Mouse (Mus musculus) limb, embryonic 11.5 days (tissue): ENCODE measurements around the gene Gm49318. TPM values are rescaled to one million over a fixed set of nuclear protein-coding genes. Genes with fewer than 3 reads are reported as not detected.

ENCODE experiments used
- ATAC-seq: fragments of 200-750 bp; cut with Nextera tagmentation; 2 replicates; pipeline ENCODE4 v1.8.0; 2017; ENCODE audit warnings: low read depth; ENCODE audit not compliant: insufficient number of reproducible peaks, low FRiP score, low TSS enrichment
- DNase-seq: peaks from one replicate; pipeline ENCODE4 v3.0.0-alpha.2; 2015; ENCODE audit warnings: low spot score
- H3K27ac ChIP-seq: fragments of 300-500 bp; sonication (generic); replicated peaks from 2 replicates; pipeline ENCODE4 v1.5.1; 2014; ENCODE audit warnings: low read depth, mild to moderate bottlenecking, low read length
- H3K27me3 ChIP-seq: fragments of 300-500 bp; sonication (generic); 2 replicates; pipeline ENCODE4 v1.6.1; 2014; ENCODE audit warnings: mild to moderate bottlenecking, low read length, mixed read lengths; ENCODE audit not compliant: control insufficient read depth, insufficient read depth
- H3K36me3 ChIP-seq: fragments of 300-500 bp; sonication (generic); 2 replicates; pipeline ENCODE4 v1.6.1; 2014; ENCODE audit warnings: mild to moderate bottlenecking, low read length, moderate library complexity, mixed read lengths; ENCODE audit not compliant: control insufficient read depth, insufficient read depth
- H3K4me1 ChIP-seq: fragments of 300-500 bp; sonication (generic); 2 replicates; pipeline ENCODE4 v1.6.1; 2014; ENCODE audit warnings: low read length, mixed read lengths; ENCODE audit not compliant: control insufficient read depth, insufficient read depth
- H3K4me2 ChIP-seq: fragments of 300-500 bp; sonication (generic); 2 replicates; pipeline ENCODE4 v1.6.1; 2014; ENCODE audit warnings: low read depth, mild to moderate bottlenecking, moderate library complexity; ENCODE audit not compliant: severe bottlenecking
- H3K4me3 ChIP-seq: fragments of 300-500 bp; sonication (generic); 2 replicates; pipeline ENCODE4 v1.5.1; 2014; ENCODE audit warnings: low read depth, low read length
- H3K9ac ChIP-seq: fragments of 300-500 bp; sonication (generic); 2 replicates; pipeline ENCODE4 v1.6.1; 2014; ENCODE audit warnings: mild to moderate bottlenecking, low read length
- H3K9me3 ChIP-seq: fragments of 300-500 bp; sonication (generic); 2 replicates; pipeline ENCODE4 v1.6.1; 2016; ENCODE audit warnings: low read length; ENCODE audit not compliant: control insufficient read depth
- WGBS: fragments of 180-500 bp; shearing (Covaris S2); extraction: QIAGEN DNeasy Blood & Tissue Kit; methylation state at CpG from one replicate; pipeline ENCODE4 v1.1.7; 2014; 5-methylcytosine and 5-hydroxymethylcytosine counted together
- polyA plus RNA-seq: library from polyadenylated mRNA; unstranded; fragments of >200 nt; fragmentation: Nextera tagmentation; extraction: Ambion mirVana; gene quantifications from 2 replicates; pipeline ENCODE4 v1.2.1, GENCODE M21; 2014

Gm49318 gene
- polyA plus RNA-seq, 1 experiment from 2014 or later, result not detected

- no peaks in the 10 kb centered on the region for H3K36me3 ChIP-seq
- H3K9me3 ChIP-seq, result no peaks in the 10 kb centered on the region
- no peak overlapping the region for H3K27ac ChIP-seq
- no peak overlapping the region for H3K4me3 ChIP-seq
- H3K27me3 ChIP-seq, result peaks cover 32% of the 10 kb centered on the region
- H3K4me1 ChIP-seq, result 0 out of 2 replicates have a peak, but pooled peaks cover 3% of the 10 kb centered on the region
- WGBS, result 3% methylated on average over 18 of the region's 18 CpGs
- ATAC-seq, result no peak
- no peak overlapping the region for H3K9ac ChIP-seq
- no peak overlapping the region; the same call in 1 of the 2 replicates for H3K4me2 ChIP-seq
- peak; percentile 29 for DNase-seq
These were observed 28.9 kb upstream of the Gm49318 start for GRCm38 (mm10) chr9:22099922-22100321.

GRCm38 (mm10) chr9:22098993-22099696, 28.1 kb upstream of the Gm49318 start, which contains the start of gene Cnn1:
Cnn1 (plus strand) TSS chr9:22099216.
- H3K27ac ChIP-seq, result no peak within 1 kb of the TSS
- ATAC-seq (no peak), DNase-seq (peak; percentile 21)
- no peak within 1 kb of the TSS for H3K4me3 ChIP-seq
- H3K9me3 ChIP-seq, result no peaks in the 10 kb centered on the region
- H3K4me2 ChIP-seq, result no peak within 1 kb of the TSS; the same call in 1 of the 2 replicates
- WGBS, result 10% methylated on average over 14 of the region's 14 CpGs
- H3K9ac ChIP-seq, result no peak within 1 kb of the TSS
- H3K4me1 ChIP-seq, result 0 out of 2 replicates have a peak, but pooled peaks cover 3% of the 10 kb centered on the region
- no peaks in the 10 kb centered on the region for H3K36me3 ChIP-seq
- H3K27me3 ChIP-seq, result peaks cover 32% of the 10 kb centered on the region

GRCm38 (mm10) chr9:22095854-22096307, 24.8 kb upstream of the Gm49318 start:
- 0 out of 2 replicates have a peak, but pooled peaks cover 3% of the 10 kb centered on the region for H3K4me1 ChIP-seq
- no peaks in the 10 kb centered on the region for H3K9me3 ChIP-seq
- 3% methylated on average over 24 of the region's 24 CpGs for WGBS
- H3K27ac ChIP-seq, result no peak overlapping the region
- no peaks in the 10 kb centered on the region for H3K36me3 ChIP-seq
- peak overlapping the region; percentile 59 for H3K4me2 ChIP-seq
- H3K27me3 ChIP-seq, result peaks cover 27% of the 10 kb centered on the region
- peak overlapping the region; percentile 28 for H3K4me3 ChIP-seq
- peak overlapping the region; percentile 59 for H3K9ac ChIP-seq
- DNase-seq (peak; percentile 85), ATAC-seq (peak; percentile 51)

GRCm38 (mm10) chr9:22092746-22093145, 21.7 kb upstream of the Gm49318 start:
- 90% methylated on average over 6 of the region's 6 CpGs for WGBS
- no peak for DNase-seq
- peaks cover 2% of the 10 kb centered on the region; the same call in 1 of the 2 replicates for H3K27me3 ChIP-seq
- H3K9me3 ChIP-seq, result no peaks in the 10 kb centered on the region
- no peaks in the 10 kb centered on the region for H3K36me3 ChIP-seq
- H3K4me2 ChIP-seq, result no peak overlapping the region
- no peak for ATAC-seq
- no peak overlapping the region for H3K9ac ChIP-seq
- H3K4me3 ChIP-seq, result no peak overlapping the region
- H3K27ac ChIP-seq, result no peak overlapping the region
- no peaks in the 10 kb centered on the region for H3K4me1 ChIP-seq

GRCm38 (mm10) chr9:22089986-22090385, 18.9 kb upstream of the Gm49318 start:
- H3K4me3 ChIP-seq, result no peak overlapping the region
- ATAC-seq (no peak), DNase-seq (no peak)
- no peaks in the 10 kb centered on the region for H3K27me3 ChIP-seq
- H3K27ac ChIP-seq, result no peak overlapping the region
- no peak overlapping the region for H3K4me2 ChIP-seq
- H3K9me3 ChIP-seq, result no peaks in the 10 kb centered on the region
- 86% methylated on average over 7 of the region's 7 CpGs for WGBS
- no peak overlapping the region for H3K9ac ChIP-seq
- H3K36me3 ChIP-seq, result no peaks in the 10 kb centered on the region
- peaks cover 6% of the 10 kb centered on the region; the same call in 1 of the 2 replicates for H3K4me1 ChIP-seq

- Histone ChIP-seq H3K27me3 (no peaks in the 10 kb centered on the region), H3K4me3 (no peak overlapping the region), H3K4me2 (no peak overlapping the region), H3K9me3 (no peaks in the 10 kb centered on the region), H3K4me1 (peaks cover 6% of the 10 kb centered on the region; the same call in 1 of the 2 replicates), H3K27ac (no peak overlapping the region), H3K9ac (no peak overlapping the region), H3K36me3 (no peaks in the 10 kb centered on the region)
- no peak for DNase-seq
- no peak for ATAC-seq
- WGBS, result 97% methylated on average over 7 of the region's 7 CpGs
These were observed 18.2 kb upstream of the Gm49318 start for GRCm38 (mm10) chr9:22089281-22089680.

GRCm38 (mm10) chr9:22087034-22087618, 16.1 kb upstream of the Gm49318 start:
- no peak overlapping the region for H3K4me3 ChIP-seq
- H3K9ac ChIP-seq, result no peak overlapping the region

GRCm38 (mm10) chr9:22086012-22086411, 15.0 kb upstream of the Gm49318 start:
- Histone ChIP-seq H3K27ac (no peak overlapping the region), H3K4me1 (peaks cover 6% of the 10 kb centered on the region; the same call in 1 of the 2 replicates), H3K4me3 (peak overlapping the region; percentile 77), H3K9me3 (no peaks in the 10 kb centered on the region), H3K4me2 (peak overlapping the region; percentile 79), H3K36me3 (no peaks in the 10 kb centered on the region), H3K9ac (peak overlapping the region; percentile 61; the same call in 1 of the 2 replicates), H3K27me3 (no peaks in the 10 kb centered on the region)
- no peak for DNase-seq
- 83% methylated on average over 6 of the region's 6 CpGs for WGBS
- ATAC-seq, result no peak

More at GRCm38 (mm10) chr9:22087034-22087618, 16.1 kb upstream of the Gm49318 start:
- no peak for DNase-seq
- H3K4me1 ChIP-seq, result peaks cover 6% of the 10 kb centered on the region; the same call in 1 of the 2 replicates
- H3K27me3 ChIP-seq, result no peaks in the 10 kb centered on the region
- no peak overlapping the region for H3K27ac ChIP-seq
- ATAC-seq, result no peak
- H3K9me3 ChIP-seq, result no peaks in the 10 kb centered on the region
- no peaks in the 10 kb centered on the region for H3K36me3 ChIP-seq
- WGBS, result 82% methylated on average over 2 of the region's 2 CpGs
- H3K4me2 ChIP-seq, result no peak overlapping the region
